8 mouse cellular contexts compared by ENCODE assay signal in genomic region chr8:47892419-47892818, GRCm38 (mm10).
"Had no signal": no experiment of that assay in that cellular context is flagged by ENCODE, and none has a peak within 500 bp of the region (broad histone marks: within the 10 kb centered on the region; RNA-seq: fewer than 3 reads in every experiment).

No protein-coding gene starts in this region.

- DNase-seq: lung, adult 18-20 months; lung, embryonic 14.5 days; lung, postnatal 10 days; lung, postnatal 4 days; midbrain, embryonic 14.5 days; right cerebral cortex, postnatal 14 days; thymus, adult 2 months; thymus, postnatal 25 days had no signal
